Comparison of ENCODE assay signal across 29 mouse cellular contexts in the genomic region with DNA sequence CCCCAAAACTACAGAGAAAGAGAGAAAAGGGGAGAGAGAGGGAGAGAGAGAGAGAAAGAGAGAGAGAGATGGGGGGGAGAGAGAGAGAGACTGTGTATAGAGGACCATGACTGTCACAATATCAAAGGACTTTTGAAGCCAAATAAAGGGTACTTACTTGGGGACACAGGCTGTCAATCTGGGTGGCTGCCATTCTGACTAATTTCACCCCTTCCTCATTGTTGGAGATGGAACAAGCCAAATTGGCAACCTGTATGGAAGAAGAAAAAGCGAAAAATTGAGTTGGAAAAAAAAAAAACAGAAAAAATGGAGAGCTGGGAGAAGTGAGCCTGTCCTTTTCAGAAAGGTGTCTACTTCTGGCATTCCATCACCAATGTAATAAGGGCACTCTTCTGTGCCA.
"Had no signal": no experiment of that assay in that cellular context is flagged by ENCODE, and none has a peak within 500 bp of the region (broad histone marks: within the 10 kb centered on the region; RNA-seq: fewer than 3 reads in every experiment).

No protein-coding gene starts in this region.

- H3K4me3 ChIP-seq: heart, embryonic 12.5 days; heart, embryonic 13.5 days; heart, embryonic 15.5 days; hindbrain, embryonic 10.5 days; hindbrain, embryonic 12.5 days; hindbrain, embryonic 13.5 days; hindbrain, embryonic 15.5 days; intestine, embryonic 15.5 days; kidney, embryonic 15.5 days; left cerebral cortex, adult 2 months had no signal

- H3K27ac ChIP-seq: heart, embryonic 13.5 days; heart, embryonic 15.5 days; hindbrain, embryonic 10.5 days; hindbrain, embryonic 12.5 days; hindbrain, embryonic 13.5 days; hindbrain, embryonic 14.5 days; hindbrain, embryonic 15.5 days; hindbrain, postnatal 0 days; intestine, embryonic 15.5 days; kidney, embryonic 15.5 days; kidney, postnatal 0 days; left cerebral cortex, adult 2 months had no signal

- DNase-seq: heart, postnatal 10 days; heart, postnatal 14 days; heart, postnatal 36 days; heart, postnatal 4 days; kidney, adult 11 months; kidney, adult 18-20 months; kidney, adult 2 months; kidney, adult 8-10 months; kidney, adult 9 months; kidney, postnatal 10 days; kidney, postnatal 14 days; kidney, postnatal 25 days; kidney, postnatal 36 days; kidney, postnatal 4 days; layer of hippocampus, adult 9-11 months; layer of hippocampus, postnatal 36 days had no signal
